In the genomic region with DNA sequence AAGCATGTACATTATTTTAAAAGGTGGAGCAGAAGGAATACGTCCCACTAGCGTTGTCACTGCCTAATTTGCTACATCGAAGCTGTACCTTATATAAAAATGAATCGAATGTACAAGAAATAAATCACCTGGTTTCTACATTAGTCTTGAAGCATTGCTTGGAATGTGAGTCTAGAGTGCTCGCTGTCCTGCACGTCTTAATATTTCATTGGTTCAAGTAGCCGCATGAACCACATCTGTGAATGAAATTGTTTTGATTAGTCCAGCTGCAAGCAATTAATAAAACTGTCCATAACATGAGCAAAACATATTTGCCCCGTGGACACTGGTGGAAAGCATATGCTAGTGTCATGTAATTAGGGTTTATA, we compare ENCODE assay signal across 9 mouse cellular contexts.
A peak's percentile ranks its signal among the peaks of the same experiment; 100 is the strongest.
DNase-seq lines count a peak whose midpoint lies in the region; ATAC-seq and TF ChIP-seq lines count a peak whose summit lies in the region.
"Had no signal": no experiment of that assay in that cellular context is flagged by ENCODE, and none has a peak within 500 bp of the region (broad histone marks: within the 10 kb centered on the region; RNA-seq: fewer than 3 reads in every experiment).

No protein-coding gene starts in this region.

- H3K4me3 ChIP-seq in cerebellum, adult 2 months (replicated peaks; ENCODE audit: insufficient read depth, low read depth, low read length) = peak overlapping the region; percentile 78
- peak overlapping the region; percentile 29 for H3K4me3 ChIP-seq in lung, embryonic 15.5 days
- H3K4me3 ChIP-seq in limb, embryonic 10.5 days = peak overlapping the region; percentile 54
- peak overlapping the region; percentile 65 for H3K4me3 ChIP-seq in olfactory bulb, adult 2 months (ENCODE audit: insufficient read depth, low read depth, low read length)

- no peak for DNase-seq in cerebellum, adult 2 months
- no peak for DNase-seq in cerebellum, postnatal 14 days
- DNase-seq in lung, adult 18-20 months = no peak
- no peak for DNase-seq in limb, embryonic 10.5 days (ENCODE audit: low spot score)
- no peak for DNase-seq in right cerebral cortex, postnatal 36 days (ENCODE audit: low spot score in 2 of 2)
- DNase-seq in thymus, postnatal 14 days = no peak

- peak overlapping the region; percentile 66 for H3K4me2 ChIP-seq in lung, embryonic 15.5 days

- TF ChIP-seq POLR2A in cerebellum, adult 2 months (IDR thresholded peaks at IDR 0.05; ENCODE audit: borderline replicate concordance, insufficient read depth, low read length) = no peak
- no peak for TF ChIP-seq POLR2A in olfactory bulb, adult 2 months (IDR thresholded peaks at IDR 0.05; ENCODE audit: insufficient read depth, low read depth, low read length)

- H3K9ac ChIP-seq in lung, embryonic 15.5 days = no peak overlapping the region

- WGBS in cerebellum, adult 2 months = 10% methylated on average over 8 of the region's 8 CpGs
- WGBS in lung, embryonic 15.5 days = 14% methylated on average over 8 of the region's 8 CpGs
- WGBS in limb, embryonic 10.5 days = 32% methylated on average over 8 of the region's 8 CpGs
- WGBS in olfactory bulb, adult 2 months = 8% methylated on average over 8 of the region's 8 CpGs

- no peak overlapping the region for H3K27ac ChIP-seq in cerebellum, adult 2 months (ENCODE audit: insufficient read depth, low read length)
- no peak overlapping the region for H3K27ac ChIP-seq in lung, embryonic 15.5 days
- no peak overlapping the region for H3K27ac ChIP-seq in limb, embryonic 10.5 days
- H3K27ac ChIP-seq in olfactory bulb, adult 2 months (ENCODE audit: insufficient read depth, low read depth, low read length) = peak overlapping the region; percentile 45

- ATAC-seq in lung, embryonic 15.5 days (ENCODE audit: borderline replicate concordance, extremely low read depth, low FRiP score, low TSS enrichment) = peak; percentile 16; the same call in 1 of the 2 replicates
- ATAC-seq: activated CD4-positive, CD25-positive, alpha-beta regulatory T cell, adult 4 months had no signal

- H3K9me3 ChIP-seq in lung, embryonic 15.5 days = no peaks in the 10 kb centered on the region
- no peaks in the 10 kb centered on the region for H3K9me3 ChIP-seq in limb, embryonic 10.5 days (replicated peaks)

- H3K36me3 ChIP-seq in lung, embryonic 15.5 days = no peaks in the 10 kb centered on the region
- H3K36me3 ChIP-seq in limb, embryonic 10.5 days = no peaks in the 10 kb centered on the region

- no peaks in the 10 kb centered on the region for H3K4me1 ChIP-seq in cerebellum, adult 2 months (ENCODE audit: control insufficient read depth, insufficient read depth, low read length)
- H3K4me1 ChIP-seq in lung, embryonic 15.5 days = no peaks in the 10 kb centered on the region
- H3K4me1 ChIP-seq in limb, embryonic 10.5 days = peaks cover 6% of the 10 kb centered on the region; the same call in 1 of the 2 replicates
- no peaks in the 10 kb centered on the region for H3K4me1 ChIP-seq in olfactory bulb, adult 2 months (ENCODE audit: control insufficient read depth, insufficient read depth, low read length)

- no peaks in the 10 kb centered on the region for H3K27me3 ChIP-seq in cerebellum, adult 2 months (ENCODE audit: control insufficient read depth, insufficient read depth, low read length)
- H3K27me3 ChIP-seq in lung, embryonic 15.5 days = no peaks in the 10 kb centered on the region
- H3K27me3 ChIP-seq in limb, embryonic 10.5 days (ENCODE audit: low read depth, poor library complexity, severe bottlenecking) = no peaks in the 10 kb centered on the region

- no peak for TF ChIP-seq CTCF in cerebellum, adult 2 months (IDR thresholded peaks at IDR 0.05; ENCODE audit: borderline replicate concordance, insufficient read depth, low read depth, low read length)
- TF ChIP-seq CTCF in olfactory bulb, adult 2 months (IDR thresholded peaks at IDR 0.05; ENCODE audit: insufficient read depth, low read depth, low read length) = no peak
